Mouse (Mus musculus): Measurements from ENCODE around the gene Gm12794.
"Not testable (repeated sequence)": the region's sequence is repeated elsewhere in the genome, so short reads cannot be mapped to it uniquely, and the experiment has no call there.

The Gm12794 gene

GRCm38 (mm10) chr4:101940107-101940506 lies at the start of gene Gm12794:
Gene Gm12794 (plus strand): TSS chr4:101940407.
- not testable (repeated sequence) for ATAC-seq (ENCODE audit: low TSS enrichment)

- no peak for ATAC-seq (ENCODE audit: low TSS enrichment)
Measured at GRCm38 (mm10) chr4:101893656-101894420, 46.4 kb upstream of the Gm12794 start, which contains the start of gene C130073F10Rik. Gene C130073F10Rik (minus strand): TSS chr4:101893789.

DNA sequence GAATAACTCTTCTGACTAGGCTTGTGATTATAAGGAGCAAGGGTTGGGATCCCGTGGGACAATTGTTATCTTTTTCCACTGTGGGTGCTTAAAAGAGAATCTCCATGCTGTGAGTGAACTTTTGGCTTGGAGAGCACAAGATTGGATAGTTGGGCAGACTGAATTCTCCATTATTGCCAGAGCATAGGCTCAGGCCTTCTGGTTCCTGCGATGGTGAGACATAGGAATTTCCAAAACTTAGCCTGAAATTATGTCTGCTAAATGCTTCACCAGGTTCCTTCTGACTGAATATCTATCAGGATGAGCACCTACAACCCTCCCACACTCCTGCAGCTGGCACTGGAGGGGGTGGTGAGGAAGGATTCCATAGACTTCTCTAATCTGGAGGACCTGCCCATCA lies 31.4 kb upstream of the Gm12794 start, which contains the start of gene Gm12800:
Gm12800 (plus strand) TSS at position 301 of the 400 bp plus-strand sequence.
- ATAC-seq (ENCODE audit: low TSS enrichment), result not testable (repeated sequence)

GRCm38 (mm10) chr4:101980949-101981348 lies 40.7 kb downstream of the Gm12794 start, which contains the start of gene Gm12790:
Gene Gm12790 (minus strand): TSS chr4:101981049.
- ATAC-seq (ENCODE audit: low TSS enrichment), result not testable (repeated sequence)

DNA sequence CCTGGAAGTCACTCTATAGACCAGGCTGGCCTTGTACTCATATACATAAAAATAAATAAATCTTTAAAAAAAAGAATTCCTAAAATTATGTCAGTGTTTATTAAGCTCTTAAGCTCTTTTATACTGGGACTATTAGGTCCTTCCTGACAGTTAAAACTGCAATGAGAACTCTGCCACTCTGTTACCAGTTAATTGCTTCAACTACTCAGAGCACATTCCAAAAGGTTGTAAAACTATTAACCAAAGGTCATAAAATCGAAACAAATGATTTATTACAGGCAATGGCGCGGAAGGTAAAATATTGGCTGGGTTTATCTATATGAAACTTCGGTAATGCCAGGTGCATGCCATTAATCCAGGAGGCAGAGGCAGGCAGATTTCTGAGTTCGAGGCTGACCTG lies 45.5 kb downstream of the Gm12794 start:
- ATAC-seq (ENCODE audit: low TSS enrichment), result no peak

- ATAC-seq (ENCODE audit: low TSS enrichment), result not testable (repeated sequence)
Measured at GRCm38 (mm10) chr4:101986326-101986725, 46.1 kb downstream of the Gm12794 start, which contains the start of gene Gm12789. Gene Gm12789 (plus strand): TSS chr4:101986626.

All from frontal cortex, adult (tissue).